Mouse (Mus musculus) stomach, embryonic 16.5 days (tissue): ENCODE results near the gene Pkn2. TPM values are rescaled to one million over a fixed set of nuclear protein-coding genes. Genes with fewer than 3 reads are reported as not detected.

ENCODE experiments used
- ATAC-seq: fragments of 200-750 bp; cut with Nextera tagmentation; 2 replicates; pipeline ENCODE4 v1.8.0; 2017; ENCODE audit warnings: moderate number of reproducible peaks, moderate TSS enrichment; ENCODE audit not compliant: insufficient read depth, low FRiP score
- H3K27ac ChIP-seq: fragments of 300-500 bp; sonication (generic); 2 replicates; pipeline ENCODE4 v1.5.1; 2014; ENCODE audit warnings: low read length
- H3K27me3 ChIP-seq: fragments of 300-500 bp; sonication (generic); 2 replicates; pipeline ENCODE4 v1.6.1; 2014; ENCODE audit warnings: low read length, control low read depth, mixed read lengths; ENCODE audit not compliant: control insufficient read depth, insufficient read depth
- H3K36me3 ChIP-seq: fragments of 300-500 bp; sonication (generic); 2 replicates; pipeline ENCODE4 v1.6.1; 2014; ENCODE audit warnings: low read length; ENCODE audit not compliant: control insufficient read depth, insufficient read depth
- H3K4me1 ChIP-seq: fragments of 300-500 bp; sonication (generic); 2 replicates; pipeline ENCODE4 v1.6.1; 2014; ENCODE audit warnings: low read length, control low read depth, mixed read lengths; ENCODE audit not compliant: control insufficient read depth, insufficient read depth
- H3K4me2 ChIP-seq: fragments of 300-500 bp; sonication (generic); 2 replicates; pipeline ENCODE4 v1.6.1; 2014; ENCODE audit warnings: low read depth, low read length, mixed read lengths
- H3K4me3 ChIP-seq: fragments of 300-500 bp; sonication (generic); replicated peaks from 2 replicates; pipeline ENCODE4 v1.5.1; 2014; ENCODE audit warnings: mild to moderate bottlenecking, low read length
- H3K9ac ChIP-seq: fragments of 300-500 bp; sonication (generic); 2 replicates; pipeline ENCODE4 v1.6.1; 2014; ENCODE audit warnings: low read length
- H3K9me3 ChIP-seq: fragments of 300-500 bp; sonication (generic); replicated peaks from 2 replicates; pipeline ENCODE4 v1.6.1; 2016; ENCODE audit warnings: low read length, control low read depth; ENCODE audit not compliant: control insufficient read depth
- WGBS: fragments of 180-500 bp; shearing (Covaris S2); extraction: QIAGEN DNeasy Blood & Tissue Kit; methylation state at CpG from one replicate; pipeline ENCODE4 v1.1.7; 2014; 5-methylcytosine and 5-hydroxymethylcytosine counted together
- polyA plus RNA-seq: library from polyadenylated mRNA; unstranded; fragments of >200 nt; fragmentation: Nextera tagmentation; extraction: Ambion mirVana; gene quantifications from 2 replicates; pipeline ENCODE4 v1.2.1, GENCODE M21; 2015

The Pkn2 gene
- polyA plus RNA-seq, 1 experiment from 2014 or later = 33.8 TPM

- ATAC-seq = no peak
- Histone ChIP-seq H3K36me3 (no peaks in the 10 kb centered on the region), H3K27ac (no peak overlapping the region), H3K27me3 (no peaks in the 10 kb centered on the region), H3K4me3 (no peak overlapping the region), H3K4me2 (no peak overlapping the region), H3K9me3 (no peaks in the 10 kb centered on the region), H3K4me1 (no peaks in the 10 kb centered on the region), H3K9ac (no peak overlapping the region)
- WGBS = 80% methylated on average over 8 of the region's 8 CpGs
Observed at GRCm38 (mm10) chr3:142898949-142899396, 17.2 kb upstream of the Pkn2 start.

GRCm38 (mm10) chr3:142890442-142890841 lies 8.6 kb upstream of the Pkn2 start:
- Histone ChIP-seq H3K9me3 (no peaks in the 10 kb centered on the region), H3K4me1 (no peaks in the 10 kb centered on the region), H3K4me2 (no peak overlapping the region), H3K36me3 (no peaks in the 10 kb centered on the region), H3K9ac (no peak overlapping the region), H3K4me3 (no peak overlapping the region), H3K27ac (no peak overlapping the region), H3K27me3 (no peaks in the 10 kb centered on the region)
- WGBS = 78% methylated on average over 3 of the region's 3 CpGs
- ATAC-seq = no peak

GRCm38 (mm10) chr3:142886963-142887362 lies 5.2 kb upstream of the Pkn2 start:
- Histone ChIP-seq H3K27ac (no peak overlapping the region), H3K4me3 (no peak overlapping the region), H3K27me3 (no peaks in the 10 kb centered on the region), H3K36me3 (no peaks in the 10 kb centered on the region), H3K9ac (no peak overlapping the region), H3K9me3 (no peaks in the 10 kb centered on the region), H3K4me1 (peaks cover 7% of the 10 kb centered on the region; the same call in 1 of the 2 replicates), H3K4me2 (no peak overlapping the region)
- WGBS = 76% methylated on average over 3 of the region's 3 CpGs
- no peak for ATAC-seq

GRCm38 (mm10) chr3:142884594-142884993 lies 2.8 kb upstream of the Pkn2 start:
- H3K9ac ChIP-seq = no peak overlapping the region
- H3K4me2 ChIP-seq = no peak overlapping the region
- no peak overlapping the region for H3K4me3 ChIP-seq
- H3K36me3 ChIP-seq = no peaks in the 10 kb centered on the region
- no peaks in the 10 kb centered on the region for H3K27me3 ChIP-seq
- no peaks in the 10 kb centered on the region for H3K9me3 ChIP-seq
- peaks cover 7% of the 10 kb centered on the region; the same call in 1 of the 2 replicates for H3K4me1 ChIP-seq
- no peak for ATAC-seq
- H3K27ac ChIP-seq = no peak overlapping the region

- no peaks in the 10 kb centered on the region for H3K27me3 ChIP-seq
- peak overlapping the region; percentile 99 for H3K4me3 ChIP-seq
- peaks cover 7% of the 10 kb centered on the region; the same call in 1 of the 2 replicates for H3K4me1 ChIP-seq
- H3K36me3 ChIP-seq = no peaks in the 10 kb centered on the region
- peak overlapping the region; percentile 96 for H3K27ac ChIP-seq
- under 1% methylated on average over 36 of the region's 40 CpGs for WGBS
- H3K9ac ChIP-seq = peak overlapping the region; percentile 98
- H3K4me2 ChIP-seq = no peak overlapping the region
- no peaks in the 10 kb centered on the region for H3K9me3 ChIP-seq
- ATAC-seq = peak; percentile 26
Observed at GRCm38 (mm10) chr3:142881589-142881871, 274 bp downstream of the Pkn2 start.

- peak; percentile 3; the same call in 1 of the 2 replicates for ATAC-seq
- WGBS = under 1% methylated on average over 54 of the region's 72 CpGs
- H3K27me3 ChIP-seq = no peaks in the 10 kb centered on the region
Observed at GRCm38 (mm10) chr3:142880790-142881588, 815 bp downstream of the Pkn2 start.

GRCm38 (mm10) chr3:142863236-142863635 lies 18.6 kb downstream of the Pkn2 start:
- H3K9me3 ChIP-seq = no peaks in the 10 kb centered on the region
- H3K4me1 ChIP-seq = no peaks in the 10 kb centered on the region; the same call in 1 of the 2 replicates
- H3K27ac ChIP-seq = peak overlapping the region; percentile 50; the same call in 1 of the 2 replicates
- H3K27me3 ChIP-seq = no peaks in the 10 kb centered on the region
- no peaks in the 10 kb centered on the region for H3K36me3 ChIP-seq
- peak; percentile 88 for ATAC-seq
- no peak overlapping the region for H3K9ac ChIP-seq
- H3K4me2 ChIP-seq = no peak overlapping the region; the same call in 1 of the 2 replicates
- H3K4me3 ChIP-seq = no peak overlapping the region
- WGBS = 59% methylated on average over 2 of the region's 2 CpGs

More at GRCm38 (mm10) chr3:142880790-142881588, 815 bp downstream of the Pkn2 start:
- no peaks in the 10 kb centered on the region for H3K9me3 ChIP-seq
- H3K27ac ChIP-seq = peak overlapping the region; percentile 96
- peaks cover 7% of the 10 kb centered on the region; the same call in 1 of the 2 replicates for H3K4me1 ChIP-seq
- no peaks in the 10 kb centered on the region for H3K36me3 ChIP-seq
- peak overlapping the region; percentile 98 for H3K9ac ChIP-seq
- peak overlapping the region; percentile 56 for H3K4me2 ChIP-seq
- peak overlapping the region; percentile 99 for H3K4me3 ChIP-seq

- no peaks in the 10 kb centered on the region for H3K36me3 ChIP-seq
- H3K4me2 ChIP-seq = no peak overlapping the region
- H3K9me3 ChIP-seq = no peaks in the 10 kb centered on the region
- no peaks in the 10 kb centered on the region for H3K4me1 ChIP-seq
- ATAC-seq = no peak
- H3K27ac ChIP-seq = no peak overlapping the region
- WGBS = 65% methylated on average over 3 of the region's 3 CpGs
- no peak overlapping the region for H3K4me3 ChIP-seq
- H3K27me3 ChIP-seq = no peaks in the 10 kb centered on the region
- no peak overlapping the region for H3K9ac ChIP-seq
Observed at GRCm38 (mm10) chr3:142856832-142857231, 25.0 kb downstream of the Pkn2 start.

- Histone ChIP-seq H3K36me3 (no peaks in the 10 kb centered on the region), H3K27me3 (no peaks in the 10 kb centered on the region), H3K4me1 (no peaks in the 10 kb centered on the region), H3K4me3 (no peak overlapping the region), H3K4me2 (peak overlapping the region; percentile 12; the same call in 1 of the 2 replicates), H3K27ac (no peak overlapping the region), H3K9ac (no peak overlapping the region), H3K9me3 (no peaks in the 10 kb centered on the region)
- no peak for ATAC-seq
- 69% methylated on average over 4 of the region's 4 CpGs for WGBS
Observed at GRCm38 (mm10) chr3:142855961-142856472, 25.8 kb downstream of the Pkn2 start.
